Mouse (Mus musculus) olfactory bulb, adult 2 months (tissue): Measurements from ENCODE around the gene Tph2.

ENCODE experiments used
- CTCF ChIP-seq: fragments of 200-500 bp; IDR thresholded peaks from 2 replicates; pipeline ENCODE4 v1.5.1; 2012; ENCODE audit warnings: low read depth, mild to moderate bottlenecking, low read length, moderate library complexity; ENCODE audit not compliant: insufficient read depth
- POLR2A ChIP-seq: fragments of 200-500 bp; IDR thresholded peaks from 2 replicates; pipeline ENCODE4 v1.6.1; 2012; ENCODE audit warnings: mild to moderate bottlenecking, low read depth, low read length, moderate library complexity; ENCODE audit not compliant: insufficient read depth

DNA sequence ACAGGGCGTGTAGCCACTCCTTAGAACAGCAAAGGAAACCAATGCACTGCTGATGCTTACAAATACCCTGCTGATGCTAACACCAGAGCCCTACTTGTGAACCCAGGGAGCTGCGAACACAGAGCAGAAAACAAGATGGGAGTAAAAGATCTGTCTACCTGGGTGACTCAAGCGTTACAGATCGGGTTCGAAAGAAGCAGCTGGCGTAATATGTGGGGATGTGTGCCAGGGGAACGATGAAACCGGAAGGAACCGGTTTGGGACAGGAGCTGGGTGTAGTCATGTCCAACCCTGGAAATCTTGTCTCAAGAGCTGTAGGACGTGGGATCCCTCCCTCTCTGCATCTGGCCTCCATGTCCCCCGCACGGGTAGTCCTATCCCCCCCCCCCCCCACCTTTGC lies 134.1 kb downstream of the Tph2 start:
- no peak for TF ChIP-seq POLR2A
- TF ChIP-seq CTCF, result no peak
